Mouse (Mus musculus): ENCODE results near the gene Arl6ip1. TPM values are rescaled to one million over a fixed set of nuclear protein-coding genes. Genes with fewer than 3 reads are reported as not detected.

Gene Arl6ip1
- polyA plus RNA-seq, 1 experiment from 2014 or later: 309 TPM

DNA sequence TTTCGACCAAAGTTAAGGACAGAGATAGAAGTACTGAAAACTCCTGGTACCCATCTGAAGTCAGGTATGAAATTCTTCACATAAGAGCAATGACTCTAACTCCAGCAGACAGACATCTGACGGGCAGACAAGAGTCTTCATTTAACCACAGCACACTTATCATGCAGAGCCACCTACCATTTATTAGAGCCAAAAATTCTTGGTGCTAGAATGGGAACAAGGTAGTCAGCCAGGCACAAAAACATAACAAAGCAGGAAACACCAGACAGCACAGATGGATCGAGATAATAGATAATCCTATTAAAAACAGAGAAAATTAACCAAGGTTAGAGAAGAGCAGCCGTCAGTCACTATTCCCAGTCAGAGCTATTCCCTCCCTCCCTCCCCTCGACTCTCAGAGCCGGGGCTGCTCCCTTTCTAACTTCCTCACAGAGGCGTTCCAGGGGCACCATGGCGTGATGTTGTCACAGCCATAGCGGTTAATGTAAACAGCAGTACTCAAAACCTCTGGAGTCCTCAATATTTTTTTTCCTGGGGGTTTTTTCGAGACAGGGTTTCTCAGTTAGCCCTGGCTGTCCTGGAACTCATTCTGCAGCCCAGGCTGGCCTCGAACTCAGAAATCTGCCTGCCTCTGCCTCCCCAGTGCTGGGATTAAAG is 3.1 kb downstream of the Arl6ip1 start:
- H3K4me3 ChIP-seq (ENCODE audit: low read depth, low read length): peak overlapping the region; percentile 89
- H3K4me1 ChIP-seq (ENCODE audit: insufficient read depth): peaks cover 28% of the 10 kb centered on the region
- ATAC-seq (no peak), DNase-seq (peak; percentile 13)
- no peaks in the 10 kb centered on the region for H3K27me3 ChIP-seq (ENCODE audit: insufficient read depth, low read length)
- 57% methylated on average over 11 of the region's 11 CpGs for WGBS (ENCODE audit: insufficient replicate concordance)
- H3K27ac ChIP-seq (ENCODE audit: low read depth): no peak overlapping the region
- peak overlapping the region; percentile 81 for H3K4me2 ChIP-seq (ENCODE audit: low read depth, low read length)
- H3K9me3 ChIP-seq (ENCODE audit: low read length): no peaks in the 10 kb centered on the region
- TF ChIP-seq EP300 (IDR thresholded peaks at IDR 0.05; ENCODE audit: low read depth) (no peak), CTCF (IDR thresholded peaks at IDR 0.05; ENCODE audit: low read depth) (no peak)
- H3K36me3 ChIP-seq (replicated peaks; ENCODE audit: insufficient read depth, low read length): peaks cover 41% of the 10 kb centered on the region
- 0 out of 2 replicates have a peak overlapping the region, but pooled peaks have one; percentile 45 for H3K9ac ChIP-seq (replicated peaks)

DNA sequence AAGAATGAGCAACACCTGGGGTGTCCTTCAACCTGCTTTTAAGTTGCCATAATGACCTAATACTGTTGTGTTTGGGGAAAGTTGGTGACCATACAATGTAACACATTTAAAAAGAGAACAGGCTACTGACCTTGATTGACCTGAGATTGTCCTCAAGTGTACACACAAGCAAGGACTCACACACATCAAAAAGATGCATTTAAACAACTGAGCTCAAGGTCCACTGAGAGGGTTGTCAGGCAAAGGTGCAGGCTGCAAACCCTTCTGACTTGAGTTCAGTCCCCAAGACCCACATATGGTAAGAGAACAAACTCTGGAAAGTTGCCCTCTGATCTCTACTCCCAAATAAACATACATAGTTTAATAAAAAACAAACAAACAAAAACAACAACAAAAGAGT is 3.7 kb downstream of the Arl6ip1 start:
- DNase-seq (peak; percentile 7), ATAC-seq (no peak)
- H3K27me3 ChIP-seq (ENCODE audit: insufficient read depth, low read length): no peaks in the 10 kb centered on the region
- no peak overlapping the region for H3K27ac ChIP-seq (ENCODE audit: low read depth)
- H3K4me1 ChIP-seq (ENCODE audit: insufficient read depth): peaks cover 28% of the 10 kb centered on the region
- H3K4me2 ChIP-seq (ENCODE audit: low read depth, low read length): no peak overlapping the region
- TF ChIP-seq EP300 (IDR thresholded peaks at IDR 0.05; ENCODE audit: low read depth): no peak
- no peak for TF ChIP-seq CTCF (IDR thresholded peaks at IDR 0.05; ENCODE audit: low read depth)
- H3K9me3 ChIP-seq (ENCODE audit: low read length): no peaks in the 10 kb centered on the region
- no peak overlapping the region for H3K4me3 ChIP-seq (ENCODE audit: low read depth, low read length)
- H3K9ac ChIP-seq (replicated peaks): no peak overlapping the region
- peaks cover 46% of the 10 kb centered on the region for H3K36me3 ChIP-seq (replicated peaks; ENCODE audit: insufficient read depth, low read length)

DNA sequence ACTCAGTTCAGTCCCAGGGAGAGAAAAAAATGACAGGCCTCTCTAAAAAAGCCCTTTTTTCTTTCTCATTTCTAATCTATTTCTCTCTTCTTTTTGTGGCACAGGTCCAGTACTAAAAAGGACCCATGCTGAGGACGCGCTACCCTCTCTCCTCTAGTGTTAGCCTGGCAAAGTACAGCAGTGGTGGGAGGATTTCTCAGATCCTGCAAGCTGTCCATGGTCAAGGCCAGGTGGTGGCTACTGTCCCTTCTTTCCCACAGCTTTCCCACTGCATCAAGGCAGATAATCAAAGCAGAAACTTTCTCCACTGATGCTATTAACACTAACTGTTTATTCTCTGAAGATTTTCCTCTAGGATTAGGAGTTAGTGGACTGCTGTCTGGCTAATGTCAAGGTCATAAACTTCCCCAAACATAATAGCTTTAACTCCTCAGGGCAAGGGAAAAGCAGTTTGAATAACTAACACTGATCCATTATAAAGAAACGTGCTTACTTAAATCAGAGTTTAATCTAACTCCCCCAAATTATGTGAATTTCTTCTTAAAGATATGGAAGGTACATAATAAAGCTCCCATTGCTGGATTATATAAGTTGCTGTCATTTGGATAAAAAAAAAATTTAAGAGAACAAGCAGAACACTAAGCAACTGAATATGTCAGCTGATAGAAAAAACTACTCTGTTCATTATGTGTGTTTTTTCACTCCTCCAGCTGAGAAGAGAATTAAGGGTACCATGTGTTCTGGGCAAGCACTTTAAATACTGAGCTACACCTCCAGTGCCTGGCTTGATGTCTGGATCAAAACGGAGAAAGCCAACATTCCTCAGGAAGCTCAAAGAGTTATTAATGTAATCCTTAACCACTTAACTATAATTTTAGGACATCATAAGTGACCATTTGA is 5.7 kb downstream of the Arl6ip1 start:
- Histone ChIP-seq H3K36me3 (replicated peaks; ENCODE audit: insufficient read depth, low read length) (peaks cover 65% of the 10 kb centered on the region), H3K9me3 (ENCODE audit: low read length) (no peaks in the 10 kb centered on the region), H3K4me1 (ENCODE audit: insufficient read depth) (peaks cover 34% of the 10 kb centered on the region), H3K27ac (ENCODE audit: low read depth) (no peak overlapping the region), H3K9ac (replicated peaks) (no peak overlapping the region; the same call in 1 of the 2 replicates), H3K4me3 (ENCODE audit: low read depth, low read length) (no peak overlapping the region), H3K27me3 (ENCODE audit: insufficient read depth, low read length) (no peaks in the 10 kb centered on the region), H3K4me2 (ENCODE audit: low read depth, low read length) (no peak overlapping the region)
- ATAC-seq: no peak
- 93% methylated on average over 4 of the region's 4 CpGs for WGBS (ENCODE audit: insufficient replicate concordance)
- no peak for TF ChIP-seq CTCF (IDR thresholded peaks at IDR 0.05; ENCODE audit: low read depth)
- no peak for TF ChIP-seq EP300 (IDR thresholded peaks at IDR 0.05; ENCODE audit: low read depth)
- no peak for DNase-seq

DNA sequence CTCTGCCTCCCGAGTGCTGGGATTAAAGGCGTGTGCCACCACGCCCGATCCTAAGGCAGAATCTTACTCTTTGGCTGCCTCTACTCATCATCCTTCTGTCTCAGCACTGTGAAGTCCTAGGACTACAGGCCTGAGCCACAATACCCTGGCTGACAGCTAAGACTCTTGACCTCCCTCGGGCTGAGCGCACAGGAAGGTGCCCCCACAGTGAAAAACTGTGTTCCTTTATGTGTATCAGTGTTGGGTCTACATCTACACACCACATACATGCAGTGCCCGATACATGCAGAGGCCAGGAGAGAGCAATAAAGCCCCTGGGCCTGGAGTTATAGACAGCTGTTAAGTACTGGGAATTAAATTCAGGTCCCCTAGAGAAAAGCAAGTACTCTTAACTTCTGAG is 7.2 kb downstream of the Arl6ip1 start:
- Histone ChIP-seq H3K4me1 (ENCODE audit: insufficient read depth) (peaks cover 33% of the 10 kb centered on the region), H3K4me3 (ENCODE audit: low read depth, low read length) (no peak overlapping the region), H3K27ac (ENCODE audit: low read depth) (no peak overlapping the region), H3K27me3 (ENCODE audit: insufficient read depth, low read length) (no peaks in the 10 kb centered on the region), H3K36me3 (replicated peaks; ENCODE audit: insufficient read depth, low read length) (peaks cover 72% of the 10 kb centered on the region), H3K4me2 (ENCODE audit: low read depth, low read length) (no peak overlapping the region), H3K9me3 (ENCODE audit: low read length) (no peaks in the 10 kb centered on the region), H3K9ac (replicated peaks) (no peak overlapping the region)
- no peak for ATAC-seq
- no peak for TF ChIP-seq CTCF (IDR thresholded peaks at IDR 0.05; ENCODE audit: low read depth)
- DNase-seq: peak; percentile 7
- 93% methylated on average over 7 of the region's 7 CpGs for WGBS (ENCODE audit: insufficient replicate concordance)

DNA sequence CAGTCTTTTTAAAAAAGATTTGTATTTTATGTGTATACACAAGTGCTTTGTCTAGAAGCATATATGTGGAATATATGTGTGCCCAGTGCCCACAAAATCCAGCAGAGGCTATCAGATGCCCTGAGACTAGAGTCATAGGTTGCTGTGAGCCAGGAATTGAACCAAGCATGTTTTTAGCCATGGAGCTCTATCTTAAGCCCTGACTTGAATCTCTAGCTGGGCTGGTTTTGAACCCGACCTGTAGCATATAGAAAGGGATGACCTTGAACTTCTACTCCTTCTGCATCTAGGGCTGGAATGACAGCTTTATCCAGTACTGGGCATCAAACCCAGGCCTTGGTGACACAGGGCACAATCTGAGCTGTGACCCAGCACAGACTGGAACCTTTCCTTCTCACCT is 8.8 kb downstream of the Arl6ip1 start:
- Histone ChIP-seq H3K27ac (ENCODE audit: low read depth) (peak overlapping the region; percentile 74; the same call in 1 of the 2 replicates), H3K27me3 (ENCODE audit: insufficient read depth, low read length) (no peaks in the 10 kb centered on the region), H3K4me3 (ENCODE audit: low read depth, low read length) (no peak overlapping the region), H3K9ac (replicated peaks) (no peak overlapping the region), H3K4me1 (ENCODE audit: insufficient read depth) (peaks cover 26% of the 10 kb centered on the region; the same call in 1 of the 2 replicates), H3K36me3 (replicated peaks; ENCODE audit: insufficient read depth, low read length) (peaks cover 60% of the 10 kb centered on the region), H3K4me2 (ENCODE audit: low read depth, low read length) (no peak overlapping the region), H3K9me3 (ENCODE audit: low read length) (no peaks in the 10 kb centered on the region)
- no peak for TF ChIP-seq EP300 (IDR thresholded peaks at IDR 0.05; ENCODE audit: low read depth)
- no peak for TF ChIP-seq CTCF (IDR thresholded peaks at IDR 0.05; ENCODE audit: low read depth)
- peak; percentile 8 for DNase-seq
- 78% methylated on average over 1 of the region's 1 CpGs for WGBS (ENCODE audit: insufficient replicate concordance)
- ATAC-seq: no peak

DNA sequence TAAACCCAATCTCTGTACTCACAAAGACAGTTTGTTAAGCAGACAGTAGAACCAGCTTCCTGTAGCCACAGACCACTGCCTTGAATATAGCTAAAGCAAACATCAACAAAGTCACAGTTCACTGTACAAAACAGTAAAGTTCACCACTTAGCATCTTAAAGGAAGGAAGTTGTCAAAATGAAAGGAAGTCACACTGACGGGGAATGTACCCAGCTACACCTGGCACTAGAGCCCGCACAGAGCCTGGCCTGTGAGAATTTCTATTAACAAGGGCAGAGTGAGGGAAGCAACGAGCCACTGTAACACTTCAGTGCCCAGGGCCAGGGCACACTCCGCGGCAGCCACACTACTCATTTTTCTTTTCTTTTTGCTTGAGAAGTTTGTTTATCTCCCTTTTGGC is 9.5 kb downstream of the Arl6ip1 start:
- DNase-seq (peak; percentile 14), ATAC-seq (no peak)
- H3K27ac ChIP-seq (ENCODE audit: low read depth): peak overlapping the region; percentile 74
- WGBS (ENCODE audit: insufficient replicate concordance): 57% methylated on average over 5 of the region's 5 CpGs
- peaks cover 26% of the 10 kb centered on the region; the same call in 1 of the 2 replicates for H3K4me1 ChIP-seq (ENCODE audit: insufficient read depth)
- H3K9ac ChIP-seq (replicated peaks): no peak overlapping the region
- H3K4me2 ChIP-seq (ENCODE audit: low read depth, low read length): no peak overlapping the region
- peaks cover 59% of the 10 kb centered on the region for H3K36me3 ChIP-seq (replicated peaks; ENCODE audit: insufficient read depth, low read length)
- H3K9me3 ChIP-seq (ENCODE audit: low read length): no peaks in the 10 kb centered on the region
- TF ChIP-seq EP300 (IDR thresholded peaks at IDR 0.05; ENCODE audit: low read depth): no peak; the same call in 1 of the 2 replicates
- TF ChIP-seq CTCF (IDR thresholded peaks at IDR 0.05; ENCODE audit: low read depth): no peak
- no peaks in the 10 kb centered on the region for H3K27me3 ChIP-seq (ENCODE audit: insufficient read depth, low read length)
- no peak overlapping the region for H3K4me3 ChIP-seq (ENCODE audit: low read depth, low read length)
